Mouse (Mus musculus) megakaryocyte, embryonic 14.5 days (primary cell): ENCODE measurements at regions not wholly inside any gene's neighbourhood (a gene's known extent, or its start where the extent isn't known, plus 50 kb on each side); places are given as distances from the start of the nearest gene placed in this dataset.

Source experiments
- H3K27me3 ChIP-seq: replicated peaks from 2 replicates; pipeline ENCODE3; 2012; ENCODE audit warnings: inconsistent platforms
- H3K36me3 ChIP-seq: replicated peaks from 2 replicates; pipeline ENCODE3; 2012; ENCODE audit warnings: low read length, inconsistent platforms, mixed read lengths
- H3K4me1 ChIP-seq: 2 replicates; pipeline ENCODE4 v1.6.1; 2012; ENCODE audit warnings: inconsistent platforms
- H3K4me3 ChIP-seq: replicated peaks from 2 replicates; pipeline ENCODE3; 2012; ENCODE audit warnings: moderate library complexity, mild to moderate bottlenecking, inconsistent platforms
- H3K9me3 ChIP-seq: 2 replicates; pipeline ENCODE4 v1.6.1; 2012; ENCODE audit warnings: inconsistent platforms
- FLI1 ChIP-seq: IDR thresholded peaks from 2 replicates; pipeline ENCODE4 v1.6.1; 2012; ENCODE audit warnings: low read length, inconsistent platforms, mixed read lengths
- GATA1 ChIP-seq: IDR thresholded peaks from 3 replicates; pipeline ENCODE4 v1.6.1; 2012; ENCODE audit warnings: mixed read lengths, low read length, inconsistent platforms, borderline replicate concordance

DNA sequence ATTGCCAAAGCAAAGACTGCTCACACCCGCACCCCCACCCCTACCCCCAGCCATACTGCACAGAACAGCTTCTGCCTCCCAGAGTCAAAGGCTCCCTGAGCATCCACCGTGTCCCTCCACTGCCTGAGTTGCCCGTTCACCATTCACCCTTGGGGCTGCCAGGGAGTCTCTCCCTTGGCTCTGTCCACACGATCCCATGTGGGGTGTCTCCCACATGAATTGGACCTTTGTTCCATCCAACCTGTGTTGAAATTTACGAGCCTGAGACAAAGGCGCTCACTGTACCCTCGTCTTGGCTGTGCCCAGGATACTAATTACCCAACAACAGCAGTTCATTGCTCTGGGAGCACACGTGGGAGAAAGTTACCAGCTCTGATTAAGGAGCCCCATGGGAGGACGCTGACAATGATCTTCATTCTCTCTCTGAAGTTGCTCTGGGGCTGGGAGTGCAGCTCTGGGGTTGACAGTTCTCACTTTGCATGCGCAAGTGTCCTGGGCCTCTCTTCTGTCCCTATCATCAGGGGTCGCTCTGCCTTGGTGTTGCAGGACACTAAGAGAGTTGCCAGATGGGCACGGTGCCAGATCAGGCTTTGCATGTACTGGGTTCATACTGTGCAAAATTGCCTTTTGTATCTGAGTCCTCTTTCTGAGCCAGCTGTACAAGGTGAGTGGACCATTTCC is 178.3 kb upstream of the Rgma start:
- no peaks in the 10 kb centered on the region for H3K27me3 ChIP-seq
- no peak overlapping the region for H3K4me3 ChIP-seq
- peaks cover 32% of the 10 kb centered on the region for H3K9me3 ChIP-seq

DNA sequence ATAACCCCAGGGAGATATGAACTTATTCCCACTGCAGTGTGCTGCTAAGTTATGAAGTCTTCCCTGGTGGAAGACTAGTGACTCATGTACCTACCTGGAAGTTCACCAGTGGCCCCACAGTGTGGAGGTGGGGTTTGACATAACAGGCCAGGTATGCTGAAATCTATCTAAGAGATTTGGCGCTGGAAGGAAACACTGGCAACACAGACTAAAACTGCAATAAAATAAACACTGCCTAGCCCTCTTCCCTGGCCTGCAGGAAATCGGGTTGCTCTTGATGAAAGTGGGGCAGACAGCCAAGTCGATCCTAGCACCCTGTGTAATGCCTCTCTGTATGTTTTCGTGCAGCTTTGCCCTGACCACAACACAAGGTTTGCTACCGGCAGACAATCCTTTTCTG is 177.2 kb upstream of the Rgma start:
- TF ChIP-seq FLI1, result no peak
- no peak for TF ChIP-seq GATA1
- no peaks in the 10 kb centered on the region for H3K27me3 ChIP-seq
- H3K4me1 ChIP-seq, result no peaks in the 10 kb centered on the region
- H3K4me3 ChIP-seq, result no peak overlapping the region
- H3K9me3 ChIP-seq, result peaks cover 32% of the 10 kb centered on the region
- no peaks in the 10 kb centered on the region for H3K36me3 ChIP-seq

More for the DNA sequence above, 178.3 kb upstream of the Rgma start:
- Histone ChIP-seq H3K4me1 (no peaks in the 10 kb centered on the region), H3K36me3 (no peaks in the 10 kb centered on the region)
- no peak for TF ChIP-seq FLI1
- no peak for TF ChIP-seq GATA1

DNA sequence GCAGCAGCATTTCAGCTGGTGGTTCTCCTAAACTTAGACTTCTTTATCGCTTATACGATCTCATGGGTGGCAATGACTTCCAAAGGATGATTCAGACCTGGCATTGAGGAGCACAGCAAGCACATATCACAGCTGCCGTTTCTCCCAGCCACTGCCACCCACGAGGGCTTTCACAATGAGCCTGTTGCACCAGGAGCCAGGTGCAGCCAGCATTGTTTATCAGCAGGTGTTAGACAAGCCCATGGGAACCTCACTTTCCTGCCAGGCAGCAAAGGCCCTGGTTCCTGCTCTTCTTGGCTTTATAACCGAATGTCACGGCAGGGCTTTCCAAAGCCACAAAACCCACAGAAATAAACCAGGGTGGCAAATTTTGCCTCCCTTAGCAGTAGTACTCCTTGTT is 175.3 kb upstream of the Rgma start:
- TF ChIP-seq GATA1 (no peak), FLI1 (no peak)
- peaks cover 30% of the 10 kb centered on the region for H3K9me3 ChIP-seq
- H3K36me3 ChIP-seq, result no peaks in the 10 kb centered on the region
- H3K4me3 ChIP-seq, result no peak overlapping the region
- no peaks in the 10 kb centered on the region for H3K27me3 ChIP-seq
- no peaks in the 10 kb centered on the region for H3K4me1 ChIP-seq

DNA sequence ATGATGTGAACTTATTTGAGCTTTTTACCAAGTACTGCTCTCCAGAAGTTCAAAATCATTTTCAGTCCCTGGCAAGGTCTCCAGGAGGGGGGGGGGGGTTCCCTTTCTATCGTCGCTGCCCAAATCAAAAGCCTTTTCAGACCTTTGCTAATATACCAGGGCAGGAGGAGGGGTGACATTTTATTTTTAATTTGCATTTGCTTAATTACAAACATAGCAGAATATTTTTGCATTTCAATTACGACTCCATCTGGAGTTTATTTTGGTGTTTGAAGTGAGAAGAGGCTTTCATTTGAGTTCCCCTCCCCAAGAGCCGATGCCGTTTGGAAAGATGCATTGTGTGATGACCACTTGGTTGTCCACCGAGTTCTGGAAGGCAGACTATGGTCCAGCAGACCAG is 174.0 kb upstream of the Rgma start:
- peaks cover 33% of the 10 kb centered on the region for H3K9me3 ChIP-seq
- no peak overlapping the region for H3K4me3 ChIP-seq
- TF ChIP-seq FLI1 (no peak), GATA1 (no peak)
- no peaks in the 10 kb centered on the region for H3K4me1 ChIP-seq
- H3K27me3 ChIP-seq, result no peaks in the 10 kb centered on the region
- no peaks in the 10 kb centered on the region for H3K36me3 ChIP-seq

DNA sequence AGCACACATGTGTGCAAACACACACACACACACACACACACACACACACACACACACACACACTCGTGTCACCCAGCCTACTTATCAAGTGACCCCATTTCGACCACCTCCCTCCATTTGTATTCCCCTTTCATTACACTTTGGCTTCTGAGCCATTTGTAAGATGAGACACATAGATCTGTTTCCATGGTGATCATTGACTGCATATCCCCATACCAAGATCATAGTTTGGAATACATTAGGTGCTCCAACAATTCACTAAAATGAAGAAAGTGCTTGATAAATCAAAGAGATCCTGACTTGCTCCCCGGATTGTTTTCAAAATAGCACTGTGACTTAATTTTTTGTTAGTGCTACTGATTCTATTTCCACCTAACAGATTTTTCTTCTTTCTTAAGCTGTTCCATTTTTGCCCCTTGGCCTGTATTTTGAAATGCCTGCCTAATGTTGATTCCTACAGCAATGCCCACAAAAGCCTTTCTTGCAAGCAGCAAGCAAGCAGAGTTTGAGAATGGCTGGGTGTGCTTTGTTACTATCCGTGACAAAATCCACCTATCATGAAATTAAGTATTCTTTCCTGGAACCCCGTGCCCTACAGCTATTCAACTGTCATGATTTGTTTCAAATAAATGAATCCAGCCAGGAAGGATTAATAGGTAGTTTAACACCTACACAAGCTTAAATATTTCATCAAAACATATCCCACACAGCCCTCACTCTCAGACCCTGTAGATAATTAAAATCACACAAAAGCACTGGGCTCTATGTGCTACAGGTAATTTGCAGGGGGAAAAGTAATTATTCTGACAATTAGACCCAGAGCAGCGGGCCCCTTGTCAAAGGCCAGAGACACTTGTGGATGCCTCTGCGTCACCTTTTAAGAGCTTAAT is 168.1 kb upstream of the Rgma start:
- Histone ChIP-seq H3K27me3 (no peaks in the 10 kb centered on the region), H3K36me3 (no peaks in the 10 kb centered on the region), H3K4me1 (no peaks in the 10 kb centered on the region), H3K4me3 (no peak overlapping the region), H3K9me3 (peaks cover 8% of the 10 kb centered on the region; the same call in 1 of the 2 replicates)
- no peak for TF ChIP-seq GATA1
- TF ChIP-seq FLI1, result no peak

DNA sequence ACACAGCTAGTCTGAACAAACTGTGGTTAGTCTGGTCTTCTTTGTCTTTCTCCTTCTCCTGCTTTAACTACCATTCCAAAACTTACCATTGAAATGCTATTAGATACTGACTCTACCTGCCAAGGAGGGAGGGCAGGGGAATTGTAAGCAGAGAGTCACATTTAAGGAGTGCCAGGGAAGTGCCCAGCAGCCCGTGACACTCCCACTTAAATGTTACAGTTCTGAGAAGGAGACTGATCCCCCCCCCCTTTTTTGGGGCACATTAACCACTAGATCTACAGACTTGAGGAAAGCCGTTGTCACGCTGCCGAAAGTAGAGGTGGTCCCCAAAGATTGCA is 166.9 kb upstream of the Rgma start:
- TF ChIP-seq GATA1 (no peak), FLI1 (no peak)
- no peaks in the 10 kb centered on the region for H3K4me1 ChIP-seq
- peaks cover 8% of the 10 kb centered on the region; the same call in 1 of the 2 replicates for H3K9me3 ChIP-seq
- no peak overlapping the region for H3K4me3 ChIP-seq
- no peaks in the 10 kb centered on the region for H3K27me3 ChIP-seq
- no peaks in the 10 kb centered on the region for H3K36me3 ChIP-seq

DNA sequence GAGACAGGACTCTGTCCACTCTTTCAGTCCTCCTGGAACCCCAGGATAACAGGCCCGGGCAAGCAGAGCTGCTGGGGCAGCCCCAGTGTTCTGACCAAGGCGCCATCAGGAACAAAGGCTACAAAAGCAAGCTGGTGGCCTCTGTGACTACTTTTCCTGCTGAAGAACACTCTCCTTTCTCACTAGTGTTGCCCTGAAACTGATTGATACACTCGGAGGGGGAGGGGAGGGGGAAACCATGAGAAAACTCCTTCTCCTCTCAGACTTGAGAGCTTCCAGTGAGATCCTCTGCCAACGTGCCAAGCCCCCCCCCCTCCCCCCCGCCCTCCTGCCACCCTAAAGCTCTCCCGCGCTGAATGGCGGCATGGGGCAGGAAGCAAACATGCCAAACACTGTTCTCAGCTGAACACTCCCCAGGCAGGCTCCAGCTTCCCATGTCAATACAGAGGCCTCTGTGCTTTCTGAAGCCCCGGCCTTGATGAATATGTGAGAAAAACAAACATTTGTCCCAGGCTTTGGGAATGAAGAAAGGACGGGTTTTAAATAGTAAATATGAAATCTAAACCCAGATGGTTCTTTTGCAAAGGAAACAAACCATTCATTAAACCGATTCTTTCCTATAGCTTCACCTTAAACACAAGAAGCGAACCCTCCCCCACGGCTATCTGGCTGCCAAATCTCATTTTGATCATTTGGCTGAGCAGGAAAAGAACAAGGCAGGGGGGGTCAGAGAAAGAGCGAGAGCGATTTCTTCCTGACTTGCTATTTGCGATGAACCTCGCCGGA is 166.3 kb upstream of the Rgma start:
- Histone ChIP-seq H3K4me1 (no peaks in the 10 kb centered on the region), H3K27me3 (no peaks in the 10 kb centered on the region), H3K9me3 (peaks cover 8% of the 10 kb centered on the region; the same call in 1 of the 2 replicates), H3K4me3 (no peak overlapping the region), H3K36me3 (no peaks in the 10 kb centered on the region)
- TF ChIP-seq GATA1 (no peak), FLI1 (no peak)

DNA sequence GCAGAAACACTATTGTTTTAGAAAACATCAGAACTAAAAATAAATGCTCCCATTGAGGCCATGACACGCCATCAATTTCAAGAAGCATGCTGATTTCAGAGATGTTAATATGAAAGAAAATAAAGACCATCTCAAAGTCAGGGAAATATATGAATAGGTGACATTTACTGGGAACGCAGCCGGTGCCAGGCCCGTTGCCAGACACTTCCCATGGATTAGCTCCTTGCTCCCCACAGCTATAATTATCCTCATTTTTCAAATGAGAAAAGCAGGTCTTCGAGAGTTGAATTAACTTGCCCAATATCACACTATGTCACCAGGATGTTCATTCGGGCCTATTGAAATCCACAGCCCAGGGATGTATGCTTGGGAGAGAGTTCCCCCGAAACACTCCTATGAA is 165.2 kb upstream of the Rgma start:
- Histone ChIP-seq H3K36me3 (no peaks in the 10 kb centered on the region), H3K27me3 (no peaks in the 10 kb centered on the region), H3K4me1 (no peaks in the 10 kb centered on the region), H3K4me3 (no peak overlapping the region), H3K9me3 (0 out of 2 replicates have a peak, but pooled peaks cover 1% of the 10 kb centered on the region)
- TF ChIP-seq FLI1 (no peak), GATA1 (no peak)

DNA sequence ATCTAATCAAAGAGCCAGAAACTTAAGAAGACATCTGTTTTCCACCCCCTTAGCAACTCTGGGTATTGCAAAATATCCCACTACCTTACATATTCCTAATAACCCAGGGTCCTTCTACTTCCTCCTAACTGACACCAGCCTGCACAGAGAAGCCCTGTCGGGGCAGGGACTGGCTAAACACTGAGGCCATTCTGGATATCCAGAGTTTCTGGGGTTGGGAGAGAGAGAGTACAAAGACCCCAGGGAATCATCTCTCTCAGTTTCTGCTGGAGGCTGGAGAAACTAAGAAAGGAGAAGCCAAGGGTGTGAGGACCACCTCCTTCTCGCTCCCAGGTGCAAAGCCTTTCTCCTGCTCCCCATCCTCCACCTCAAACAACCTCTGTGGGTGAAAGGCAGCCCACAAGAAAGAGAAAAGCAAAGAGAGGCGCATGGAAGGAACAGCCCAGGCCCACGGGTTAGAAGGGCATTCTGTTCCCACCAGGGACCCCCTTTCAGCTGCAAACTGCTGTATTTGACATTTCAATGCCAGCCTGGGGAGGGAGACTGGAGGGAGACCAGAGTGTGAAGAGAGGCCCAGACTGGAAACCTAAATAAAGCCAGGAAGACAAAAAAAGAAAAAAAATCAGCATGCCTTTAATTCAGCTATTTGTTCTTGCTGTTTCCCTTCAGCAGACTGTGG is 152.9 kb upstream of the Rgma start:
- Histone ChIP-seq H3K4me1 (no peaks in the 10 kb centered on the region), H3K4me3 (no peak overlapping the region), H3K9me3 (no peaks in the 10 kb centered on the region), H3K27me3 (no peaks in the 10 kb centered on the region), H3K36me3 (no peaks in the 10 kb centered on the region)
- no peak for TF ChIP-seq GATA1
- TF ChIP-seq FLI1, result no peak
